Mouse (Mus musculus) stomach, postnatal 0 days (tissue): ENCODE measurements around the gene Cmya5. TPM values are rescaled to one million over a fixed set of nuclear protein-coding genes. Genes with fewer than 3 reads are reported as not detected.

Source experiments
- ATAC-seq: fragments of 200-750 bp; cut with Nextera tagmentation; 2 replicates; pipeline ENCODE4 v1.8.0; 2017; ENCODE audit not compliant: low FRiP score, low TSS enrichment
- DNase-seq: peaks from one replicate; pipeline ENCODE4 v3.0.0-alpha.2; 2016; ENCODE audit warnings: low spot score
- H3K27ac ChIP-seq: fragments of 300-500 bp; sonication (generic); replicated peaks from 2 replicates; pipeline ENCODE4 v1.5.1; 2014; ENCODE audit warnings: mild to moderate bottlenecking, control low read depth
- H3K27me3 ChIP-seq: fragments of 300-500 bp; sonication (generic); 2 replicates; pipeline ENCODE4 v1.6.1; 2014; ENCODE audit warnings: low read length; ENCODE audit not compliant: control insufficient read depth, insufficient read depth
- H3K36me3 ChIP-seq: fragments of 300-500 bp; sonication (generic); 2 replicates; pipeline ENCODE4 v1.6.1; 2014; ENCODE audit warnings: low read length, mixed read lengths; ENCODE audit not compliant: control insufficient read depth, insufficient read depth
- H3K4me1 ChIP-seq: fragments of 300-500 bp; sonication (generic); replicated peaks from 2 replicates; pipeline ENCODE4 v1.6.1; 2014; ENCODE audit warnings: antibody characterized with exemption; ENCODE audit not compliant: control insufficient read depth, insufficient read depth
- H3K4me2 ChIP-seq: fragments of 300-500 bp; sonication (generic); replicated peaks from 2 replicates; pipeline ENCODE4 v1.6.1; 2014; ENCODE audit warnings: low read depth, mild to moderate bottlenecking, control low read depth, moderate library complexity
- H3K4me3 ChIP-seq: fragments of 300-500 bp; sonication (generic); 2 replicates; pipeline ENCODE4 v1.5.1; 2014; ENCODE audit warnings: low read depth, low read length, control low read depth
- H3K9ac ChIP-seq: fragments of 300-500 bp; sonication (generic); 2 replicates; pipeline ENCODE4 v1.6.1; 2014; ENCODE audit warnings: mild to moderate bottlenecking, low read length, control low read depth, mixed read lengths
- H3K9me3 ChIP-seq: fragments of 300-500 bp; sonication (generic); 2 replicates; pipeline ENCODE4 v1.6.1; 2016; ENCODE audit warnings: low read length; ENCODE audit not compliant: control insufficient read depth
- CTCF ChIP-seq: IDR thresholded peaks from 2 replicates; pipeline ENCODE4 v1.5.1; 2016; ENCODE audit warnings: antibody characterized with exemption, low read depth, mild to moderate bottlenecking, moderate library complexity
- EP300 ChIP-seq: optimal IDR thresholded peaks from 2 replicates; pipeline ENCODE3; 2016; ENCODE audit warnings: antibody characterized with exemption
- WGBS: fragments of 180-500 bp; shearing (Covaris S2); extraction: QIAGEN DNeasy Blood & Tissue Kit; methylation state at CpG from one replicate; pipeline ENCODE4 v1.1.7; 2014; 5-methylcytosine and 5-hydroxymethylcytosine counted together
- polyA plus RNA-seq: library from polyadenylated mRNA; unstranded; fragments of >200 nt; fragmentation: Nextera tagmentation; extraction: Ambion mirVana; gene quantifications from 2 replicates; pipeline ENCODE4 v1.2.1, GENCODE M21; 2015

Cmya5 gene
- polyA plus RNA-seq, 1 experiment from 2014 or later: 0.13 TPM

DNA sequence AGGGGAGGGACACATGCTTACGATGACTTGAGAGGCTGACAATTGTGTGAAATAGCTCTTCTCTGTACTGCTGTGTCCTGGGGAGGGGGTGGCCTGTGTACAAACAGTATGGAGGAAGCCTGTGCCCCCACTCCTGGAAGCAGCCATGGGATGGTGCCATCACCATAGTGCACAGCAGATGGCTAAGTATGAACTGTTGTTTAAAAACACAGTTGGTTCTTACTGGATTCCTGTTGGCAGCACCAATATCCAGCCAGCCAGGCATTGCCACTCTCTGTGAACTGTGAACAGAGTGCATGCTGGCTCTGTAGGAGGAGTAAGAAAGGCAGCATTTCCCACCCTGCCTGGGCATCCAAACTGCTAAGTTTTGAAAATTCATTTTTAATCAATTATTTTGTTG, 88.4 kb downstream of the Cmya5 start:
- WGBS: 71% methylated on average over 1 of the region's 1 CpGs
- no peaks in the 10 kb centered on the region for H3K27me3 ChIP-seq
- H3K36me3 ChIP-seq: no peaks in the 10 kb centered on the region
- no peaks in the 10 kb centered on the region for H3K9me3 ChIP-seq
- ATAC-seq: no peak
- TF ChIP-seq CTCF: no peak
- TF ChIP-seq EP300: no peak
- H3K4me3 ChIP-seq: no peak overlapping the region
- H3K4me1 ChIP-seq: no peaks in the 10 kb centered on the region
- no peak overlapping the region for H3K4me2 ChIP-seq
- no peak overlapping the region for H3K27ac ChIP-seq
- no peak for DNase-seq
- no peak overlapping the region for H3K9ac ChIP-seq

DNA sequence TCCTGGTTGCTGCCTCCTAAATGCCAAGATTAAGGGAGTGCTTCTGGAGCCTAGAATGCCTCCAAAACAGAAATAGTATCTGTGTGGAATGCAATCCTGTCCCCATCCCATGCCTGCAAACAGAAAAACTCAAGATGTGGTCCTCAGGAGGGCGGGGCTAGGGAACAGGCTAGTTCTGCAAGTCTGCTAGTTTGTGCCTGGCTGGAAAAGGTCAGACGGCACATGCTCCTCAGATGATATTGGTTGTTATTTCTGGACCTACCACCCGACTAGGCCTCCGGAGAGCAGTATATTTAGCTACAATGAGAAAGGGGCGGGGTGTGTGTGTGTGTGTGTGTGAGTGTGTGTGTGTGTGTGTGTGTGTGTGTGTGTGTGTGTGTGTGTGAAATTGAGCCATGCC, 93.0 kb downstream of the Cmya5 start:
- no peak for TF ChIP-seq EP300
- TF ChIP-seq CTCF: no peak
- no peak overlapping the region for H3K4me2 ChIP-seq
- H3K4me1 ChIP-seq: no peaks in the 10 kb centered on the region
- no peaks in the 10 kb centered on the region for H3K27me3 ChIP-seq
- no peak overlapping the region for H3K27ac ChIP-seq
- ATAC-seq (no peak), DNase-seq (no peak)
- no peak overlapping the region for H3K4me3 ChIP-seq
- 71% methylated on average over 5 of the region's 5 CpGs for WGBS
- H3K9me3 ChIP-seq: no peaks in the 10 kb centered on the region
- H3K9ac ChIP-seq: no peak overlapping the region
- H3K36me3 ChIP-seq: no peaks in the 10 kb centered on the region

DNA sequence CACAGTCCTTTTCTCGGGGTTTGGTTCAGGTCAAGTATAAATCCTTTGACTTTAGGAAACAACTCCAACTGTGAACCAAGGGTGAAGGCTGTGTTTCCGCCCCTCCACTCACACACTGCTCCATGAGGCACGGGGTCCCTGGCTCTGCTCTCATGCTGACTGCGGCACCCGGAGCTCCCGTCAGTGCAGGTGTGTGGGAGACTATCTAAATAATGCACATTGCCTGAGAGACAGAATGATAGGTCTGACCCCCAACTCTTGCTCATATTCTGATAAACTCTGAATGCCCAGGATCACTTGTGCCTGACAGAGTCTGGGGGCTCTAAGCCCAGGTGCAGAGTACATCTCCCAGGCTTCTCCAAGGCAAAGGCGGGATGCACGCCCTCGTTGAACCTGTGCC, 103.5 kb downstream of the Cmya5 start:
- Histone ChIP-seq H3K4me2 (no peak overlapping the region), H3K27ac (no peak overlapping the region), H3K9ac (no peak overlapping the region), H3K27me3 (no peaks in the 10 kb centered on the region), H3K4me1 (no peaks in the 10 kb centered on the region), H3K9me3 (no peaks in the 10 kb centered on the region), H3K4me3 (no peak overlapping the region), H3K36me3 (no peaks in the 10 kb centered on the region)
- 70% methylated on average over 9 of the region's 9 CpGs for WGBS
- DNase-seq: no peak
- TF ChIP-seq CTCF: no peak
- no peak for TF ChIP-seq EP300
- ATAC-seq: no peak

DNA sequence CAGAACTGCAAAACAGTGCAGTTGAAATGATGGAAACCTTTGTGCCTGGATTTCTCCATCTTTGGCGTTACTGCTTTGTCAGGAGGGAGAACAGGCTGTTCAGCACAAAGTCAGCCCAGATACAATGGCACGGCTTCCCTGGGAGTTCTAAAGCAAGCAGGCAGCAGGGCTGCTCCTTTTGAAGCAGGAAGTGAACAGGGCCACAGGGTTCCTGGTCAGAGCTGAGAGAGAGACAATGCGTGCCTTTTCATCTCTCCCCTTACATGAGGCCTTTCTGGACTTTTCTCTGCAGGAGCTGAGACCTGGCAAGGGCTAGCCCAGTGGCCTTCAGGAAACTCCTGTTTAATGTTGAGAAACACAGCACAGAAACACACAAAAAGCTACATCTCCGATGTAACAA, 108.3 kb downstream of the Cmya5 start:
- H3K9me3 ChIP-seq: no peaks in the 10 kb centered on the region
- no peak overlapping the region for H3K4me3 ChIP-seq
- ATAC-seq (no peak), DNase-seq (no peak)
- 55% methylated on average over 4 of the region's 4 CpGs for WGBS
- H3K36me3 ChIP-seq: no peaks in the 10 kb centered on the region
- no peak for TF ChIP-seq EP300
- TF ChIP-seq CTCF: no peak
- no peaks in the 10 kb centered on the region for H3K27me3 ChIP-seq
- H3K9ac ChIP-seq: no peak overlapping the region
- H3K4me2 ChIP-seq: no peak overlapping the region
- H3K27ac ChIP-seq: no peak overlapping the region
- no peaks in the 10 kb centered on the region for H3K4me1 ChIP-seq

DNA sequence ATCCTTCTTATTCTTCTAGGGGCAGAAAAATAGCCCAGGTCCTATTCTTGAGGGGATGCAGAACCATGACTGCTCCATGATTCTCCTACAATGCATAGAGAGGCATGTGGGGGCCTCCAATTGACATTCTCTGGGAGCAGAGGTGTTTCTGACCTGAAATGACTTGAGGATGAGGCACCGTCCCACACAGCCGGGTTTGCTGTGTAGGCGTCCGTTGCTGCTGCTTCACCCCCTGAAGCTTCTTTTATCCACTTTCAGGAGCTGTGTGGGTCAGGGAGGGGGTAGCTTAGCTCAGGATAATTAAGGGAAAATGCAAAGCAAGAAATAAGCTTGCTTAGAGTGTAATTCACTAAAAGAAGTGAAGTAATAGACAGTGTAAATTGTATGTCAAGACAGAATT, 115.2 kb downstream of the Cmya5 start:
- Histone ChIP-seq H3K4me3 (no peak overlapping the region), H3K9me3 (no peaks in the 10 kb centered on the region), H3K9ac (no peak overlapping the region), H3K27ac (no peak overlapping the region), H3K4me2 (no peak overlapping the region), H3K27me3 (no peaks in the 10 kb centered on the region), H3K4me1 (no peaks in the 10 kb centered on the region), H3K36me3 (no peaks in the 10 kb centered on the region)
- ATAC-seq (no peak), DNase-seq (no peak)
- no peak for TF ChIP-seq EP300
- TF ChIP-seq CTCF: no peak
- WGBS: 89% methylated on average over 4 of the region's 4 CpGs

DNA sequence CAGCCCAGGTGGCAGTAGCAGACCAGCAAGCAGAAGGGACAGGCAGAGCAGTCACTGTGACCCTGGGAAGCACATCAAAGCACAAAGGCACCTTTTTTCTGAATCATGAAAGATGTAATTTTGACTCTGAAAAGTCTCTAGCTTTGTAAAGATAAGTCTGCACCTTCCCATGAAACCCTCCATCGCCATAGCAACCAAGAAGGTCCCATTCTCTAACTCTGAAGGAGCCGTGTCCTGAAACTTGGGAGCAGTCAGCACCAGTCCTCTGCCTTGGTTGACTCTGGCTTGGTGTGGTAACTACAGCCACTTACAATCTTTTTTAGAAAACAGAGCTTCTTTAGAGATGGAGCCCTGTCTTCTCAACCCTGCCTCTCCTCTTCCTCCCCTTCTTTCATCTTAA, 119.7 kb downstream of the Cmya5 start:
- no peak for DNase-seq
- H3K27me3 ChIP-seq: no peaks in the 10 kb centered on the region
- H3K9me3 ChIP-seq: no peaks in the 10 kb centered on the region
- no peak overlapping the region for H3K9ac ChIP-seq
- TF ChIP-seq EP300 (no peak), CTCF (no peak)
- ATAC-seq: no peak
- 63% methylated on average over 2 of the region's 2 CpGs for WGBS
- no peaks in the 10 kb centered on the region for H3K36me3 ChIP-seq
- H3K4me1 ChIP-seq: no peaks in the 10 kb centered on the region
- H3K27ac ChIP-seq: no peak overlapping the region
- no peak overlapping the region for H3K4me3 ChIP-seq
- H3K4me2 ChIP-seq: no peak overlapping the region
